Mouse (Mus musculus) ES-Bruce4 (cell line): Measurements from ENCODE around the gene Ptprg.
A peak's percentile ranks its signal among the peaks of the same experiment; 100 is the strongest.

Experiments
- CTCF ChIP-seq: IDR thresholded peaks from one replicate; pipeline ENCODE4 v1.8.1; 2011; ENCODE audit warnings: low read depth, low read length
- EP300 ChIP-seq: IDR thresholded peaks from 2 replicates; pipeline ENCODE4 v1.6.1; 2011; ENCODE audit warnings: low read depth, low read length; ENCODE audit not compliant: insufficient read depth
- POLR2A ChIP-seq: IDR thresholded peaks from one replicate; pipeline ENCODE4 v1.8.1; 2011; ENCODE audit warnings: low read length; ENCODE audit not compliant: insufficient read depth

DNA sequence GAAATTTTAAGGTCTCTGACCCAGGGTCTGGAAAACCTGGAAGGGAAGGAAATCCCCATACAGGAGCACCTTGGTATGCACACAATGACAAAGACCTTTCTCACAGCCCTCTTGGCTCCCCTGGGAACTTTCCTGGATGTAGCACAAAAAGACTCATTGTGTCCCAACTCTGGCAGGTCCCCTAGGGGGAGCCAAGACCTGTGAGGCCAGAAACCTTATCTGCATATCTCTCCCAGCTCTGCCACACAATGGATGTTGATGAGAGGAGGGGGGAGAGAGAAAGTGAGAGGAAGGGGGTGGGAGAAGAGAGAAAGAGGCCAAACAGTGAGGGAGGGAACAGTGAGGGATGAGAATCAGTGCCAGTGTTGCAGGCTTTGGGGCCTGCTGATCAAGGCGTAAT is 18.9 kb upstream of the Ptprg start:
- TF ChIP-seq CTCF = peak; percentile 40
- TF ChIP-seq POLR2A = no peak
- TF ChIP-seq EP300 = no peak
